Mouse (Mus musculus) retina, postnatal 7 days (tissue): ENCODE data around the gene Tbc1d5.
A peak's percentile ranks its signal among the peaks of the same experiment; 100 is the strongest.

Experiments used
- DNase-seq: peaks from one replicate; pipeline ENCODE4 v3.0.0-alpha.2; 2012; ENCODE audit warnings: low read depth, low spot score

Gene Tbc1d5

DNA sequence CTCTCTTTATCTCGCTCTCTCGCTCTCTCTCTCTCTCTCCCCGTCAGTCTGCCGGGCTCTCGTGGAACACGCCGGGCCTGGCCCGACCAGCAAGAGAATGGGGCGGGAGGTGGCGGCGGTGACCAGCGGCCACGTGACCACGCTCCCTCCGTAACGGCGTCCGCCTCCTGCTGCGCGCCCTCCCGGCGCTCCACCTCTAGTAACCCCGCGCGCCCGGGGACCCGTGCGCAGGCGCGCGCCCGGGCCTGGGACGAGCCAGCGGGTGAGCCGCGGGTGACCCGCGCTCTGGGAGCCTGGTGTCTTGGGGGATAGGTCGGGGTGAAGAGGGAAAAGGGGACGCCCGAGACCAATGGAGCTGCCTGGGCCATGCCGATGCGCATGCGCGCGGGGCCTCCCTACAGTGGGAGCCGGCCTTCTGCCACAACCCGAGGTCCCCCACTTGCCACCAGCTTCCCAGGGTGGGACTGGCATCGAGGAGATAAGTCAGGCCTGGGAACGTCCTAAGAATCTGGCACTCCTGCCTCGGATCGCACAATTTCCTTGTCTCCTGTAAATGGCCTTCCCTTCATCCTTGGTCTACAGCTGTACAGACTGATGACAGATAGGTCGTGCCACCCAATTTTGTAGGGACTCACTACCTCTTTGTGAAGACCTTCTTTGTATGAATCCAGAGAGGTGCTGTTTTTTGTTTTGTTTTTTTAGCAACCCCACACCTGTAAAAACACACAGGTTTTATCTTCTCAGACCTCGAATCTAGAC is at the start of gene Tbc1d5:
TSS of gene Tbc1d5 (minus strand) at position 158 of the 759 bp plus-strand sequence.
- DNase-seq: peak; percentile 88

DNA sequence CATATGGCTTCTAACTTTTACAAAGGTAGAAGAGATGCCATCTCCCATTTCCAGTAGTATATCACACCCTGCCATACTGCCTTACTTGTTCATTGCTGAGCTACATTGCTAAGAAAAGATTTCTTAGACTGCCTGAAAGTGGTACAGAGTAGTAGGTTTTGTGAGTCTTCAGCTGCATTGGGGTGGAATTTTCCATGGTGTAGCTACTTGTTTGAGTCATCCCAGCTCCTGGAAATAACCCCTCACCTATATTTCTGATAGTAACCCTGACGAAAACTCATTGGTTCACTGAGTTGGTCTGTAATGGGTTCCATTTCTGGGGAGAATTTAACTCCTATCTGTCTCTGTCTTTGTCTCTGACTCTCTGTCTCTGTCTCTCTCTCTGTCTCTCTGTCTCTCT is 46.9 kb upstream of the Tbc1d5 start:
- DNase-seq: no peak

DNA sequence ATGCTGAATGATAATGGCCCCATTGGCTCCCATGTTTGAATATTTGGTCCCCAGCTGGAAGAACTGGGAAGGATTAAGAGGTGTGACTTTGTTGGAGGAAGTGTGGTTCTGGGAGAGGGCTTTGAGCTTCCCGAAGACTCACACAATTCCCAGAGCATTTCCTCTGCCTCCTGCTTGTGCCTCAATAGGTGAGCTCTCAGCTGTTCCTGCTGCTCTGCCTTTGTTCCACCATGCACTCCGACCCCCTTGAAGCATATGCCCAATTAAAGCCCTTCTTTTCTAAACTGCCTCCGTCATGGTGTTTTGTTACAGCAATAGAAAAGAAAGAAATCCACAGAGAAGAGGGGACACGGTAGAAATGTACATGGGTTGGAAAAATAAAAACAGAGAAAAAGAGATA is 44.0 kb upstream of the Tbc1d5 start:
- no peak for DNase-seq

DNA sequence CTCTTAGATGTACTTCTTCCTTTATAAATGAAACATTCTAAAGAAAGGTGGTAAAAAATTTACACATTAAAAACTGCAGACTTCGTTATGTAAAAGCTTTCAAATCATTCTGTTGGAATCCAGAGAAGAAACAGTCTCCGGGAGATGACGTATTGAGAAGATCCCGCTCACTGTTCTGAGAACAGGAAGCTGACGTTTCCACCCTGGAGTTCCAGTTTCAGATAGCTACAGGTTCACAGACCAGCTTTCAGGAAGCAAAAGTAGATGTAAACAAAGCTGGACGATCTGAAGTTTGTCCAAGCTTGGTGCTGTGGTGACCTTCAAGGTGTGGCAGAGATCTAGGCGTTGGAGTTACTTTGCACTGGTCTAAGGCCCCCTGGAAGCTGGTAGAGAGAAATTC is 41.9 kb upstream of the Tbc1d5 start:
- no peak for DNase-seq

DNA sequence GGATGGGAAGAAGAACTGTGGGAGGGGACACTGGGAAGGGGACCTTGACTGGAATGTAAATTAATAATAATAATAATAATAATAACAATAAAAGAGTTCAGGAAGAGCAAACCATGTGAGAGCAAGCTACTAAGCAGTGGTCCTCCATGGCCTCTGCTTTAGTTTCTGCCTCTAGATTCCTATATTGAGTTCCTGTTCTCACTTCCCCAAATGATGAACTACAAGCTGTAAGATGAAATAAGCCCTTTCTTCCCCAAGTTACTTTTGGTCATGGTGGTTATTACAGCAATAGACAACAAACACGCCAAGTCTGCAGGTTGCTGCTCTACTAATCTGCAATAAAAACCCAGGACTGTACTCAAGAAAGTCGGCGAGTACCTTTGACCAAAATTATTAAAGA is 40.7 kb upstream of the Tbc1d5 start:
- DNase-seq: no peak

DNA sequence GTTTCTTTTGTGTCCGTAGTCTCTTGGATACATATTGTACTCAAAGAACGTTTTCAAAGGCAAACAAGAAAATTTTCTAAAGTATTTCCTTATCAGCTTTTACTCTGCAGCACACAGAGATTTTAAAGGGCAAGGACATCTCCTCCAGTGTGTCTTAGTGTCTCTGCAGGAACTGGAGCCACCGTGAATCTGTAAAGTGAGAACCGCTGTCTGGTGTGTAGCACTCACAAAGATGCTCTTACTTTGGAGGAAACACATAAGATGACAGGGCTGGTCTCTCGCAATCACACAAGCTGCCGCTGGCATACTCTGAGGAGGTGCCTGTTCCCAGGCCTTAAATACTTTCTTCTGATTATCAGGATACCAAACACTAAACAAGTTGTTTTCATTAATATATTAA is 37.3 kb upstream of the Tbc1d5 start:
- DNase-seq: no peak

DNA sequence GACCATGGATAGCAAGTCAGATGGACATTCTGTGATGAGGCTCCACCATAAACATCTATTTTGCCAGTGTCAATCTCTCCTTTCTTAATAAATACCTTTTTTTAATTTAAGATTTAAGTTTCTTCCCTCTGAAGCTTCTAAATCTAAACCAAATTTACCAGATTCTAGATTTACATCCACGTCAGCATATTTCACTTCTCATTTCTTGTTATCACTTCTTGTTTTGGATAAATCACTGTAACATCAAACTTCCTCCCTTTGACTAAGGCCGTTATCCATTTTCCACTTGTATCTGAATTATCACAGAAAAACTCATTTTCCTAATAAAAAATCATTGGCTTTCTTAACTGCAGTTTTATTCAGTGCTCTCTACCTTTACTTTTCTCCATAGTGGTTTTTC is 30.4 kb upstream of the Tbc1d5 start:
- DNase-seq: no peak

DNA sequence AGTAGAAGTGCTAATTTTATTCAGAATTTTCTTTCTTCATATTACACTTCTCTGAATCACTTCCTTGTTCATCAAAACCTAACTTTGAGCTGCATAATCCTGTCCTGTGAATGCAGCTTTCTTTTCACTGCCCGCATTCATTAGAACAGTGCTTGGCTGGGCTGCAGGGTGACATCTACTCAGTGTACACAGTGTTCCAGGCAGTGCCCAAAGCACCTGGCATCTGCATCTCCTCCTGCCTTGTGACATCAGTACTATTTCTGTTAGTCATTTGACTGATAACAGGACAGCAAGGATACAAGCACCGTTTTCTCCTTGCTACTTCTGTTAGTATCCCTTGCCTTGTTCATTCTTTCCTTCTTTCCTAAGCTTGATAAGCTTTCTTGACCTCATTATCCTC is 25.5 kb upstream of the Tbc1d5 start:
- no peak for DNase-seq

DNA sequence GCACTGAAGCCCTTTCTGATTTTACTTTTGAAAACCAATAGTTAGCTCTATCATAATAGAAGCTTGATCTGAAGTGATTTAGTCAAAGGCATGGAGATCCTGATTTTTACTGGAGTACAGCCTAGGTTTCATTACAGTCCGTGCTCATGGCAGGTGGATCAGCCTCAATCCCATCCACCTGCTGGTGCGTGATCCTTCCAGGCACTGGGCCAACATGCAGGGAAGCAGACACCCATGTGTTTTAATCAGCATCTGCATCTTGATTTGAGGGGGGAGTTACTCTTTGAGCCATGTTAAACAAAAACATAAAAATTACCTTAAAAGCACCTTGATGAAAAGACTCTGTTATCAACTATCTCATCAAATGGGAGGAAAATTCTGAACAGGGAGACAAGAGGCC is 16.4 kb upstream of the Tbc1d5 start:
- DNase-seq: no peak

DNA sequence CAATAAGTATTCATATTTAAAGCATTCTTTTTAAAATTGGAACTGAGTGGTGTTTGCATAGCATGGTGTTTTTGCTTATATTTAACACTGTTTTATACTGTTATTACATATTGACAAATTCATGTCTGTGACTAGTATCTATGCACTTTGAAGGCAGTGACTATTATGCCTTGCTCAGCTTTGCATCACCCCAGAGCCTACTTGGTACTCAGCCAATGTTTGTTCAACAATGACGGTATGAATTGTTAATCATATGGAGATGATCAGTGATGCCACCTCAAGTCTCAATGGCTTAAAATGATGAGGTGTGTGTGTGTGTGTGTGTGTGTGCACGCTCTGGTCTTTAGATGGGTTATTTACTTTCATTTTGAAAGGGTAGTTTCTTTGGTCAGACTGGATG is 15.6 kb upstream of the Tbc1d5 start:
- DNase-seq: no peak

DNA sequence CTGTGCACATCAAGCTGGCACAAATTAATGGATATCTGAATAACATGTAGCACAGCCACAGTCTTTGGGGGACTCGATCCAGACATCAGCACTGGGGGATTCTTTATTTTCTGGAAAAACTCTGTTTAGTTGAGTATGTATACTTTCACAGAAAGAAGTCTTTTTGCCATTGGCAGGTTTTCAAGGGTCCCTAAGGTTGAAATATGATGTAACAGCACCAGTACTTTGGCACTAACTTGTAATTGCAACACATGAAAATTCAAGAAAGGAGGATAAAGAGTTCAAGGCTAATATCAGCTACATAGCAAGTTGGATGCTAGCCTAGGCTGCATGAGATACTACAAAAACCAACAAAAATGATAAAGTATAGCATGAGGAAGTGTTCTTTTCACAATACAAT is 12.2 kb upstream of the Tbc1d5 start:
- DNase-seq: no peak

DNA sequence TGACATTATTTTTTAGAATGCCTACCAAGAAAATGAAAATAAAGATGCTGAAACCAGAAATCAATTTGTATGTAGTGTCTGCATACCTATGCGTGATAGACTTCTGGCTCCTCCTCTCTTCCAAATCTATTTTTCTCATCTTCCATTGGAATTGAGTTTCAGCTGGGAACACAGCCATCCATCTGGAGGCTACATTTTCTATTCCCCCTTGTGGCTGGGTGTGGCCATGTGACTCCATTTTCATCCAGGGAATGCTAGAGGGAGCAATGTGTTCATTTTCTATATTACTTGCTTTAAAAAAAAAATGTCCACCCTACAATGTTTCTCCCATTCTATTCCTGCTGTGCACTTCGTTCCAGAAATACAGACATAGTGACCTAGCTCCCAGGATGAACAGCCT is 3.6 kb upstream of the Tbc1d5 start:
- DNase-seq: no peak

DNA sequence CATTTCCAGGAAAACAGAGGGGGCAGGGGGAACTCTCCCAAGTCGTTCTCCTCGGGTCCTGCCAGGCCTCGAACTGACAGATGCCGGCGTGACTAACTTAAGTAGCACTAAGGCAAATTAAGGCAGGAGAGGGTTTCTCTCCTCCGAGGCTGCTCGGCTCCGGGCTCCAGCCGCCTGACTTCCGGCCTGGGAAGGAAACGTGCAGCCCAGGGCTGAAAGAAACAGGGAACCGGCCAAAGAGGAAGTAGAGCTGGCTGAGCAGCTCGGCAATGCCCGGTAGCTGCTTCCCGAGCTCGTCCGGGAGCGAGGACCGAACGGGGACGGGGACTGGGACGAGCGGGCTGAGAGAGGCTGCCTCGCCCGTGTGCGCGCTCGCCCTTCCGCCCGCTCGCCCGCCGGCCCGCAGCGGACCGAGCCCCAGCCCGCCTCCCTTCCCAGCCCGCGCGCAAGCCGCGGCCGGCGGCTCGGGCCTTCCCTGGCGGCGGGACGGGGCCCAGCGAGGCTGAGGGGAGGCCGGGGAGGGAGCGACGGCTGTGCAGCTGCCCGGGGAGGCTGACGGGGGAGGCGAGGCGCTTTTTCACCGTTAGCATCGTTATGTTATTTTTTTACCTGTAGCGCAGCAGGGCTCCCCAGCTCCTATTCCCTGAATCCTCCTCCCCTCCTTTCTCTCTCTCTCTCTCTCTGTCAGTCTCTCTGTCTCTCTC is 509 bp downstream of the Tbc1d5 start:
- DNase-seq: peak; percentile 39

DNA sequence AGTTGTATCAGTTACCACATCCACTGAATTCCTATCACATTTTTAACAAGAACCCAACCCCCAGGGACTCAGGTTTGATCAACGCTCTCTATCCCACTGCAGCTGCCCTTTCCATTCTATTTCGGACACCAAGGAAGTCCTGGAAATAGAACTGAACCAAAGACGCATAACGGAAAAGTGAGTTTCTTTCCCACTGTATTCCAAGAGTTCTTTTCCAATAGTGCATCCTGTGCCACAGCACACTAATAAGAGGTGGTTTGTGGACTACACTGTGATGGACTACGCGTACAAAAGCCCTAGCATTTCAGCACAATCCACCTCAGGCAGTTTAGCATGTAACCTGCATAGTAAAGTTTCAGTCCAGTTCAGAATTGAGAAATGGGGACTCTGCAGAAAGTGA is 1.2 kb downstream of the Tbc1d5 start:
- DNase-seq: no peak

DNA sequence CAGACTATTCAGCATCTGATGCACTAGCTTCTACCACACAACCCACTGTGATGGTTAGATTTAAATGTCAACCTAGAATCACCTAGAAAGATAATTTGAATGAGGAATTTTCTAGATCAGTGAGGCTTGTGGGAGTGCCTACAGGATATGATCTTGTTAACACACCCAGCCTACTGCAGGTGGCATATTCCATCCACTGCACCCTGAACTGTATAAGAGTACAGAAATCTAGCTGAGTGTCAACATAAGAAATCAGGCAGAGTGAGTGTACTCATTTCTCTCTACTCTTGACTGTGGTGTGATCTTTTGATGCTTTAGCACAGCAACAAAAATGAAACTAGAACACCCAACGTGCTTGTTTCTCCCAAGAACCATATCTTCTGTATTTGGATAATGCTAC is 6.8 kb downstream of the Tbc1d5 start:
- DNase-seq: no peak

DNA sequence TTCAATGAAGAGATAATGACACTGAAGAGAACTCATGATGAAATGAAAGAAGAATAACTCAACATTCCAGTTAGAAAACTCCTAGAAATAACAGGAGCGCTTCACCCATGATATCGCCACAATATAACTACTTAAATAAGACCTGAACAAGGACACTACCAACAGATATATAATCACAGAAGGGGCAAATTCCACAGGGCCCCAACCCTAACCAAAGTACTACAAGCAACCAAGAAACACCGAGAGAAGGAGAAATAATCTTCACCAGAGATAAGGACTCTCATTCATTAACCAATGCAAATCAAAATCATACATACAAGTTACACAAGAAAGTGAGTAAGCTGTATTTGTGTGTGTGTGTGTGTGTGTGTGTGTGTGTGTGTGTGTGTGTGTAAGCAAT is 7.6 kb downstream of the Tbc1d5 start:
- DNase-seq: no peak

DNA sequence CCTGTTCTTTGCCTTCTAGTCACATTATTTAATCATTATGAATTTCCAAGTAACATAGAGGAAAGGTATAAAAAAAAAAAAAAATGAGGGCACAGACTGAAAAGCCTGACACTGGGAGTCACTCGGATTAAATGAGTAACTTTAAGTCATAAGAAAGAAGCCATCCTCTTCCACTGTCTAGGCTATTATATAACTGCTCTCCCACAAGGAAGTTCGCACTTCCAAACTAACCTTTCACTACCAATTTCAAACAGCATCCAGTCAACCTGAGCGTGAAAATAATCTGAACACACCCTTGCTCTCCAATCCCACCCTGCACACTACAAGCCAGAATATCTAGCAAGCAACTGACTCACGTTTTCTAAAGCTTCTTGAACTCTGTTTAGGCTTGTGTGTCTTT is 9.2 kb downstream of the Tbc1d5 start:
- no peak for DNase-seq

DNA sequence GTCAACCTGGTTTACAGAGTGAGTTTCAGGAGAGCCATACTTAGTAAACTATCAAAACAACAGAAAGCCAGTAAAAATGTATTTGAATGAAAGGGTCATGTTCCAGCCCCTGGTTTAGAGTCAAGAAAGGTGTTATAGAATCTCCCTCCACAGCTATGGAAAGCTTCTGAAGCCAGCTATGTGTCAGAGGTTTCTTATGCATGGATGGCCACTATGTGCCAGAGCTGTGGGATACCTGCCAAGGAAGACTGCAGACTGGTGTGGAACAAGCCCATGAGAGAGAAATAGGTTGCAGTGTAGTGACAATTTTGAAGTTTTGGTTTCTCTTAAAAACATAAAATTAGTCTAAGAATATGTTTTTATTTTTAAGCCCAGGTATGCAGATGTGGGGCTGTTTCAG is 16.8 kb downstream of the Tbc1d5 start:
- no peak for DNase-seq

DNA sequence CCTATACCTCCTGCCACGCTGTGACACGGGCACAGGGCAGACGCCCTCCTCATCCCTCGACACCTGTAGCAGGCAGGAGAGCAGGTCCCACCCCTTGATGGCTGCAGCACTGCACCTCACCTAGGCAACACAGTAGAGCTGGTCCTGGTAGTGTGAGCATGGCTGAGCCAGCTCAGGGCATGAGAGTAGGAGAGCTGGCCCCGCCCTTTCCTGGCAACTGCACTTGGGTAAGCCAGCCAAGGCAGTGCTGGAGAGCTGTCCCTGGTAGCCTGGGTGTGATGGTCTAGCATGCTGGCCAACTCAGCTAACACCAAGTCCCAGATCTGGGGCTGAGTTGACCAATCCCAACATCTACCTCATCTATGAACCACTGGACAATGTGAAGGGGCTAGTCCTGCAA is 19.9 kb downstream of the Tbc1d5 start:
- no peak for DNase-seq

DNA sequence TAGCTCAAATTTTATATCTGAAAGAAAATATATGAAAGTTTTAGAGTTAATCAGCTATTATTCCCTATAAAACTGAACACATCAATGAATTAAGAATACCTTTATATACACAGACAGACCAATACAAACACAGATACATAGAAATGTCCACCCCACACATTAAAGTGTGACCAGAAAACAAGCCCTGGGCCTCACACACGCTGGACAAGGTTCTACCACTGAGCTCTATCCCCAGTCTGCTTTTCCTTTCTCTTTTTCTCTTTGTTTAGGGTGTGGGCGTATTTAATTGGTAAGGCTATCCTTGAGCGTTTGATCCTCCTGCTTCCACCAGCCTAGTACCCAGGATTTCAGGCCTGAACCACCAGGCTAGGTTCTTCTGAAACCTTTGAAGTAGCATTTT is 28.2 kb downstream of the Tbc1d5 start:
- DNase-seq: no peak

DNA sequence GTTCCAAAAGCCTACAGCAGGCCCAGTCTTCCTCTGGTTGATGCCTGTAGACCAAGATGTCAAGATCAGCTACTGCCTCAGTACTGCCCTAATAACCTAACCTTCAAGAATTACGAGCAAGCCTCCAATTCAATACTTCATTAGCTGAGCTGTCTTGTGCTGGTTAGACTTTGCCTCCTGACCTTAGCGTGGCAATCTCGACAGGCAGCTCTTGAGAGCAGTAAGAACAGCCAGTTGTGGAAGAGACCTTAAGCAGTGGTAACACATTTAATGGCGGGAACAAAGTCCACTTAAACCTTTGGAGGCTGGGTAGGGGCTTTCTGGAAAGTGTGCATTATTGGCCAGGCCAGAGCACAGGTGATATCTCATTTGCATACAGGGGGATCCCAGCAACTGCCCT is 34.2 kb downstream of the Tbc1d5 start:
- no peak for DNase-seq

DNA sequence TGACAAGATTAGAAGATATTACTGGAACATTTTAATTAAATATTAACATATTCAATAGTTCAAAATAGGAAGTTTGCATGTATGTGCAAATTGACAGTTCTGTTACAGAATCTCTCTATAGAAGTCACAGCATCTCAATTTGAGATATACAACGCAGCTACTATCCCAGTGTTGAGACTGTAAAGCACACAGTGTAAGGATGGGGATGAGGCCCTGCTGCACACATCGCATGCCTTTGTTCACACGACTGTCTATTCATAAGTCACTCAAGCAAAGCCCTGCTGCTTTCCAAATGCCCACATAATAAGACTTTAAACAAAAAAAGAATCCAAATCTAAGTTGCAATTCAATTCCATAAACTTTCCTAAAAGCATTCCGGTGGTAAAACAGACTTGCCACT is 37.1 kb downstream of the Tbc1d5 start:
- DNase-seq: no peak

DNA sequence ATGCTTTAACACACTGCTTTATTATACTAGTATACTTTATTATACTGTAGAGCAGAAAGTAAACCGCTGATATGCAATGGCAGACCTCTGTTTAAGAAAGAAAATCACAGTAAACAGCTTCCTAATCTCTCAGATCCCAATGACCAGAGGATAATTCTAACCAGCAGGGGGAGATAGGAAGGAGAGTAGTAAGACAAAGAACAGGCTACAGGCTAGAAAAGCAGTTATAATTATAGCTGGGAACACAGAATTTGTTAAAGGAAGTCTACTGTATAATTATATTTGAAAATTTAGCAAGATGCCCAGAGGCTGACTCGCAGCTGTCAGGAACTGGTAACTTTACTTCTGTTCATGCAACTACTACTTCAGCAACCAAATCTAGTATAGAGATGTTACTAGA is 68.0 kb downstream of the Tbc1d5 start:
- DNase-seq: peak; percentile 36

DNA sequence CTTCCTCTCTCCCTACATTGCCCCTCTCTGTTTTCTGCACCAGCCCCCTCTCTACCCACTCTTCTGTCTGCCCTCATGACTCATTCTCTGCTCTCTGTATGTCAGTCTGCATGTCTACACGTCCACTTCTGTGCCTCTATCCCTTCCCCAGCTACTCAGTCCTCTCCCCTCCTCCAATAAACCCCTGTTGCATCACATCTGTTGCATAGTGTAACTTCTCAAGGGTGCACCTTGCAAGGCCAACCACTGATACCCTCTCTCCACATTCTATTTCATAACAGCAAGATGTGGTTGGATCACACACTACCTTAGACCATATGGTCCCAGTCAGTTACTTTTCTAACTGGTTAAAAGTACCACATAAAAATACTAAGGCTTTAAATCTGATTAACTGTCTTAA is 74.9 kb downstream of the Tbc1d5 start:
- no peak for DNase-seq
